Mouse (Mus musculus): ENCODE measurements around the gene Ulk1.

GRCm38 (mm10) chr5:110802809-110803208 lies 7.1 kb downstream of the Ulk1 start:
- TF ChIP-seq CTCF (IDR thresholded peaks at IDR 0.05; ENCODE audit: low read depth) (no peak), EP300 (IDR thresholded peaks at IDR 0.05; ENCODE audit: low read depth) (no peak)
